Mouse (Mus musculus): ENCODE measurements around the gene Trex1. TPM values are rescaled to one million over a fixed set of nuclear protein-coding genes. Genes with fewer than 3 reads are reported as not detected.
A peak's percentile ranks its signal among the peaks of the same experiment; 100 is the strongest.

Gene Trex1
- polyA plus RNA-seq, 1 experiment from 2014 or later: 15.2 TPM

GRCm38 (mm10) chr9:109102541-109102940, 43.0 kb upstream of the Trex1 start:
- Histone ChIP-seq H3K36me3 (ENCODE audit: insufficient read depth, low read length) (peaks cover 28% of the 10 kb centered on the region; the same call in 1 of the 2 replicates), H3K9ac (ENCODE audit: low read depth, low read length) (no peak overlapping the region), H3K9me3 (replicated peaks; ENCODE audit: low read length) (no peaks in the 10 kb centered on the region), H3K4me2 (ENCODE audit: low read length) (no peak overlapping the region), H3K27me3 (ENCODE audit: insufficient read depth, low read length) (no peaks in the 10 kb centered on the region), H3K4me3 (replicated peaks; ENCODE audit: low read depth, low read length) (no peak overlapping the region), H3K4me1 (replicated peaks; ENCODE audit: insufficient read depth, low read length) (peaks cover 38% of the 10 kb centered on the region), H3K27ac (no peak overlapping the region)
- ATAC-seq (replicated peaks; ENCODE audit: low FRiP score, low read depth): no peak
- 92% methylated on average over 3 of the region's 3 CpGs for WGBS
- DNase-seq (ENCODE audit: low spot score): no peak
- no peak for TF ChIP-seq CTCF (IDR thresholded peaks at IDR 0.05; ENCODE audit: low read depth)

GRCm38 (mm10) chr9:109101933-109102445, 42.5 kb upstream of the Trex1 start:
- Histone ChIP-seq H3K4me3 (replicated peaks; ENCODE audit: low read depth, low read length) (no peak overlapping the region), H3K27ac (no peak overlapping the region), H3K9ac (ENCODE audit: low read depth, low read length) (no peak overlapping the region), H3K36me3 (ENCODE audit: insufficient read depth, low read length) (peaks cover 28% of the 10 kb centered on the region; the same call in 1 of the 2 replicates), H3K27me3 (ENCODE audit: insufficient read depth, low read length) (no peaks in the 10 kb centered on the region), H3K4me1 (replicated peaks; ENCODE audit: insufficient read depth, low read length) (peaks cover 40% of the 10 kb centered on the region), H3K4me2 (ENCODE audit: low read length) (no peak overlapping the region), H3K9me3 (replicated peaks; ENCODE audit: low read length) (no peaks in the 10 kb centered on the region)
- WGBS: 91% methylated on average over 5 of the region's 5 CpGs
- no peak for DNase-seq (ENCODE audit: low spot score)
- no peak for ATAC-seq (replicated peaks; ENCODE audit: low FRiP score, low read depth)
- no peak for TF ChIP-seq CTCF (IDR thresholded peaks at IDR 0.05; ENCODE audit: low read depth)

GRCm38 (mm10) chr9:109100307-109100928, 40.9 kb upstream of the Trex1 start:
- Histone ChIP-seq H3K27ac (peak overlapping the region; percentile 31; the same call in 1 of the 2 replicates), H3K9ac (ENCODE audit: low read depth, low read length) (no peak overlapping the region), H3K27me3 (ENCODE audit: insufficient read depth, low read length) (no peaks in the 10 kb centered on the region), H3K36me3 (ENCODE audit: insufficient read depth, low read length) (peaks cover 19% of the 10 kb centered on the region; the same call in 1 of the 2 replicates), H3K4me3 (replicated peaks; ENCODE audit: low read depth, low read length) (no peak overlapping the region), H3K4me2 (ENCODE audit: low read length) (no peak overlapping the region), H3K9me3 (replicated peaks; ENCODE audit: low read length) (no peaks in the 10 kb centered on the region), H3K4me1 (replicated peaks; ENCODE audit: insufficient read depth, low read length) (peaks cover 30% of the 10 kb centered on the region)
- DNase-seq (ENCODE audit: low spot score): no peak
- no peak for ATAC-seq (replicated peaks; ENCODE audit: low FRiP score, low read depth)
- WGBS: 85% methylated on average over 20 of the region's 20 CpGs
- TF ChIP-seq CTCF (IDR thresholded peaks at IDR 0.05; ENCODE audit: low read depth): no peak

- Histone ChIP-seq H3K4me2 (ENCODE audit: low read length) (peak overlapping the region; percentile 25; the same call in 1 of the 2 replicates), H3K4me1 (replicated peaks; ENCODE audit: insufficient read depth, low read length) (peaks cover 32% of the 10 kb centered on the region), H3K4me3 (replicated peaks; ENCODE audit: low read depth, low read length) (no peak overlapping the region), H3K36me3 (ENCODE audit: insufficient read depth, low read length) (peaks cover 12% of the 10 kb centered on the region; the same call in 1 of the 2 replicates), H3K9ac (ENCODE audit: low read depth, low read length) (peak overlapping the region; percentile 40; the same call in 1 of the 2 replicates), H3K27ac (peak overlapping the region; percentile 98), H3K9me3 (replicated peaks; ENCODE audit: low read length) (no peaks in the 10 kb centered on the region), H3K27me3 (ENCODE audit: insufficient read depth, low read length) (no peaks in the 10 kb centered on the region)
- no peak for TF ChIP-seq CTCF (IDR thresholded peaks at IDR 0.05; ENCODE audit: low read depth)
- ATAC-seq (replicated peaks; ENCODE audit: low FRiP score, low read depth) (no peak), DNase-seq (ENCODE audit: low spot score) (peak; percentile 64)
- WGBS: 24% methylated on average over 4 of the region's 6 CpGs
Measured at GRCm38 (mm10) chr9:109098969-109099368, 39.4 kb upstream of the Trex1 start.

GRCm38 (mm10) chr9:109098366-109098765, 38.8 kb upstream of the Trex1 start:
- 79% methylated on average over 8 of the region's 8 CpGs for WGBS
- Histone ChIP-seq H3K4me3 (replicated peaks; ENCODE audit: low read depth, low read length) (no peak overlapping the region), H3K27me3 (ENCODE audit: insufficient read depth, low read length) (no peaks in the 10 kb centered on the region), H3K4me2 (ENCODE audit: low read length) (peak overlapping the region; percentile 91), H3K4me1 (replicated peaks; ENCODE audit: insufficient read depth, low read length) (peaks cover 36% of the 10 kb centered on the region), H3K9ac (ENCODE audit: low read depth, low read length) (no peak overlapping the region), H3K27ac (peak overlapping the region; percentile 98), H3K36me3 (ENCODE audit: insufficient read depth, low read length) (peaks cover 6% of the 10 kb centered on the region; the same call in 1 of the 2 replicates), H3K9me3 (replicated peaks; ENCODE audit: low read length) (no peaks in the 10 kb centered on the region)
- TF ChIP-seq CTCF (IDR thresholded peaks at IDR 0.05; ENCODE audit: low read depth): no peak
- DNase-seq (ENCODE audit: low spot score) (no peak), ATAC-seq (replicated peaks; ENCODE audit: low FRiP score, low read depth) (no peak)

- no peak for TF ChIP-seq CTCF (IDR thresholded peaks at IDR 0.05; ENCODE audit: low read depth)
- H3K4me2 ChIP-seq (ENCODE audit: low read length): peak overlapping the region; percentile 91
- H3K27ac ChIP-seq: peak overlapping the region; percentile 98
- peaks cover 39% of the 10 kb centered on the region for H3K4me1 ChIP-seq (replicated peaks; ENCODE audit: insufficient read depth, low read length)
- 0 out of 2 replicates have a peak, but pooled peaks cover 4% of the 10 kb centered on the region for H3K36me3 ChIP-seq (ENCODE audit: insufficient read depth, low read length)
- H3K4me3 ChIP-seq (replicated peaks; ENCODE audit: low read depth, low read length): peak overlapping the region; percentile 13; the same call in 1 of the 2 replicates
- no peaks in the 10 kb centered on the region for H3K9me3 ChIP-seq (replicated peaks; ENCODE audit: low read length)
- WGBS: 52% methylated on average over 5 of the region's 5 CpGs
- ATAC-seq (replicated peaks; ENCODE audit: low FRiP score, low read depth) (no peak), DNase-seq (ENCODE audit: low spot score) (no peak)
- H3K27me3 ChIP-seq (ENCODE audit: insufficient read depth, low read length): no peaks in the 10 kb centered on the region
- H3K9ac ChIP-seq (ENCODE audit: low read depth, low read length): 0 out of 2 replicates have a peak overlapping the region, but pooled peaks have one; percentile 31
Measured at GRCm38 (mm10) chr9:109097831-109098230, 38.3 kb upstream of the Trex1 start.

All from kidney, postnatal 0 days (tissue).